Mouse (Mus musculus): ENCODE measurements around the gene 2410002F23Rik.

GRCm38 (mm10) chr7:44261147-44261546, 14.6 kb downstream of the 2410002F23Rik start, which contains the start of gene Gm15517:
- no peak for TF ChIP-seq POLR2A (IDR thresholded peaks at IDR 0.05; ENCODE audit: insufficient read depth, low read depth, low read length)
- no peak for TF ChIP-seq CTCF (IDR thresholded peaks at IDR 0.05; ENCODE audit: insufficient read depth, low read depth, low read length)
